Mouse (Mus musculus) myocyte (in vitro differentiated cells): Measurements from ENCODE around the gene Plce1.

Experiments
- CEBPB ChIP-seq: IDR thresholded peaks from 2 replicates; pipeline ENCODE4 v1.6.1; 2011; ENCODE audit warnings: mild to moderate bottlenecking, moderate library complexity; ENCODE audit not compliant: poor library complexity, insufficient read depth, severe bottlenecking
- E2F4 ChIP-seq: IDR thresholded peaks from one replicate; pipeline ENCODE4 v1.6.1; 2011; ENCODE audit warnings: mild to moderate bottlenecking, control low read depth, moderate library complexity; ENCODE audit not compliant: insufficient read depth
- MAX ChIP-seq: IDR thresholded peaks from one replicate; pipeline ENCODE4 v1.6.1; 2011; ENCODE audit warnings: low read depth, mild to moderate bottlenecking, control low read depth
- MYOD1 ChIP-seq, 3 experiments: IDR thresholded peaks; one replicate each; pipeline ENCODE4 v1.6.1; 2011; ENCODE audit warnings: control low read depth in 2 of 3, low read depth in 2 of 3, mild to moderate bottlenecking in 2 of 3, moderate library complexity in 1 of 3; ENCODE audit not compliant: insufficient read length in 2 of 3, control insufficient read depth in 1 of 3
- MYOG ChIP-seq, 3 experiments: IDR thresholded peaks; one replicate each; pipeline ENCODE4 v1.6.1; 2011; ENCODE audit warnings: control low read depth in 2 of 3, low read depth in 2 of 3, mild to moderate bottlenecking in 2 of 3; ENCODE audit not compliant: insufficient read length in 2 of 3, control insufficient read depth in 1 of 3, insufficient read depth in 1 of 3
- POLR2A ChIP-seq: IDR thresholded peaks from one replicate; pipeline ENCODE4 v1.6.1; 2011; ENCODE audit warnings: low read depth, mild to moderate bottlenecking, control low read depth, moderate library complexity; ENCODE audit not compliant: insufficient read length
- POLR2AphosphoS2 ChIP-seq: IDR thresholded peaks from one replicate; pipeline ENCODE4 v1.6.1; 2011; ENCODE audit warnings: low read depth, control low read depth; ENCODE audit not compliant: insufficient read length
- REST ChIP-seq: IDR thresholded peaks from one replicate; pipeline ENCODE4 v1.6.1; 2011; ENCODE audit warnings: mild to moderate bottlenecking, control low read depth, moderate library complexity; ENCODE audit not compliant: insufficient read depth, insufficient read length
- SRF ChIP-seq: IDR thresholded peaks from one replicate; pipeline ENCODE4 v1.6.1; 2011; ENCODE audit warnings: low read depth; ENCODE audit not compliant: control insufficient read depth, insufficient read length
- TCF12 ChIP-seq: IDR thresholded peaks from one replicate; pipeline ENCODE4 v1.6.1; 2011; ENCODE audit warnings: mild to moderate bottlenecking, control low read depth; ENCODE audit not compliant: poor library complexity, insufficient read depth, severe bottlenecking
- TCF3 ChIP-seq: IDR thresholded peaks from one replicate; pipeline ENCODE4 v1.6.1; 2011; ENCODE audit warnings: low read depth, control low read depth; ENCODE audit not compliant: insufficient read length
- USF1 ChIP-seq: IDR thresholded peaks from one replicate; pipeline ENCODE4 v1.6.1; 2011; ENCODE audit warnings: low read depth, mild to moderate bottlenecking, control low read depth, moderate library complexity

- TF ChIP-seq POLR2A (no peak), REST (no peak), TCF12 (no peak), MYOD1 (IDR thresholded peaks at IDR 0.05; ENCODE audit: control insufficient read depth in 1 of 3, insufficient read length in 2 of 3, low read depth in 2 of 3) (no peak), MAX (no peak), USF1 (no peak), MYOG (IDR thresholded peaks at IDR 0.05; ENCODE audit: control insufficient read depth in 1 of 3, insufficient read depth in 1 of 3, insufficient read length in 2 of 3, low read depth in 2 of 3) (no peak), E2F4 (no peak), POLR2AphosphoS2 (no peak), CEBPB (no peak), SRF (no peak), TCF3 (no peak)
These were observed 220.9 kb downstream of the Plce1 start for GRCm38 (mm10) chr19:38701776-38702175.
